Mouse (Mus musculus) lung, embryonic 15.5 days (tissue): Measurements from ENCODE around the gene Apba1. TPM values are rescaled to one million over a fixed set of nuclear protein-coding genes. Genes with fewer than 3 reads are reported as not detected.

ENCODE experiments used
- ATAC-seq: fragments of 200-750 bp; cut with Nextera tagmentation; 2 replicates; pipeline ENCODE4 v1.8.0; 2017; ENCODE audit warnings: moderate number of reproducible peaks, borderline replicate concordance; ENCODE audit not compliant: low FRiP score, low TSS enrichment; ENCODE audit errors: extremely low read depth
- H3K27ac ChIP-seq: fragments of 300-500 bp; sonication (generic); 2 replicates; pipeline ENCODE4 v1.5.1; 2015; ENCODE audit warnings: moderate library complexity, mild to moderate bottlenecking, inconsistent platforms
- H3K27me3 ChIP-seq: fragments of 300-500 bp; sonication (generic); 2 replicates; pipeline ENCODE4 v1.6.1; 2015; ENCODE audit warnings: inconsistent platforms
- H3K36me3 ChIP-seq: fragments of 300-500 bp; sonication (generic); 2 replicates; pipeline ENCODE4 v1.6.1; 2015; ENCODE audit warnings: inconsistent platforms
- H3K4me1 ChIP-seq: fragments of 300-500 bp; sonication (generic); 2 replicates; pipeline ENCODE4 v1.6.1; 2015; ENCODE audit warnings: inconsistent platforms
- H3K4me2 ChIP-seq: fragments of 300-500 bp; sonication (generic); 2 replicates; pipeline ENCODE4 v1.6.1; 2015; ENCODE audit warnings: inconsistent platforms, mild to moderate bottlenecking, moderate library complexity
- H3K4me3 ChIP-seq: fragments of 300-500 bp; sonication (generic); 2 replicates; pipeline ENCODE4 v1.5.1; 2015; ENCODE audit warnings: mild to moderate bottlenecking, inconsistent platforms
- H3K9ac ChIP-seq: fragments of 300-500 bp; sonication (generic); 2 replicates; pipeline ENCODE4 v1.6.1; 2015; ENCODE audit warnings: inconsistent platforms
- H3K9me3 ChIP-seq: fragments of 300-500 bp; sonication (generic); 2 replicates; pipeline ENCODE4 v1.6.1; 2016; ENCODE audit warnings: inconsistent platforms
- WGBS: fragments of 180-500 bp; shearing (Covaris S2); methylation state at CpG from one replicate; pipeline ENCODE4 v1.1.7; 2015; 5-methylcytosine and 5-hydroxymethylcytosine counted together
- polyA plus RNA-seq: library from polyadenylated mRNA; unstranded; fragments of >200 nt; fragmentation: Nextera tagmentation; extraction: Ambion mirVana; gene quantifications from 2 replicates; pipeline ENCODE4 v1.2.1, GENCODE M21; 2015

The Apba1 gene
- polyA plus RNA-seq, 1 experiment from 2014 or later: 0.37 TPM

DNA sequence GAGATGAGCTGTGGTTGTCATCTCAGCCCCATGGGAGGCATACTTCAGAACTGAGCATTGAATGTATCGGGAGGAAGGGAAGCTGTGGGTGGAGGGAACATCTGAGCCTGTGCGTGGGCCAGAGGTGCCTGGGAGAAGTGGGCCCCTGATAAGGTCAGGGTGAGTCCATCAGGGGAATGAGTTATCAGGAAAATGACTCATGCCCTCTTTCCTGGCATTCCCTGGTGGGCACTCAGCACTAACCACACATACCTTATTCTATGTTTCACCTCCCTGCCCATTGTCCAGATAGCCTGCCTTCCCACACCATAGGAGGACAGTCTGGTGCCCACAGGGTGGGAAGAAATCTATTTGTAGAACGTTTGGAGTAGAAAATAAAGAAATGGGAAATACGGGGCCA is 151.7 kb downstream of the Apba1 start:
- Histone ChIP-seq H3K4me3 (no peak overlapping the region), H3K36me3 (no peaks in the 10 kb centered on the region), H3K4me1 (no peaks in the 10 kb centered on the region), H3K27me3 (no peaks in the 10 kb centered on the region), H3K9me3 (no peaks in the 10 kb centered on the region), H3K27ac (no peak overlapping the region), H3K4me2 (no peak overlapping the region), H3K9ac (no peak overlapping the region)
- 47% methylated on average over 4 of the region's 4 CpGs for WGBS
- no peak for ATAC-seq

- Histone ChIP-seq H3K27me3 (no peaks in the 10 kb centered on the region), H3K27ac (no peak overlapping the region), H3K4me1 (peaks cover 3% of the 10 kb centered on the region), H3K4me3 (no peak overlapping the region), H3K9ac (no peak overlapping the region), H3K9me3 (no peaks in the 10 kb centered on the region), H3K36me3 (no peaks in the 10 kb centered on the region), H3K4me2 (no peak overlapping the region)
- 67% methylated on average over 5 of the region's 5 CpGs for WGBS
- ATAC-seq: no peak
Observed at GRCm38 (mm10) chr19:23919384-23920219, 160.9 kb downstream of the Apba1 start.

DNA sequence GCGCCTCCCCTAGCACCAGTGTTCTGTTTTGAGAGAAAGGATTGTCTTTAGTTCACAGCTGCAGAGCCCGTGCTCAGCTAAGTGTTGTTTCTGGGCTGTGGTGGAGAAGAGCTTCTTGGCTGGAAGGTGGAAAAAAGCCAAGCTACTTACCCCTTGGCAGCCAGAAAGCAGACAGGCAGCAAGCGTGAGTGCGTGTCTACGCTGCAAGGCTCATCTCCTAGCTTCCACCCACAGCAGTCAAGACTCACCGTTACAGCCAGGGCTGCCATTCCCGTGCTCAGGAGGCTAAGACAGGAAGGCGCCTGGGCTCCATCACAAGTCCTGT is 161.5 kb downstream of the Apba1 start:
- H3K4me3 ChIP-seq: no peak overlapping the region
- no peaks in the 10 kb centered on the region for H3K36me3 ChIP-seq
- no peak overlapping the region for H3K9ac ChIP-seq
- no peaks in the 10 kb centered on the region for H3K27me3 ChIP-seq
- no peaks in the 10 kb centered on the region for H3K9me3 ChIP-seq
- no peak overlapping the region for H3K4me2 ChIP-seq
- WGBS: 67% methylated on average over 8 of the region's 8 CpGs
- no peak for ATAC-seq
- H3K27ac ChIP-seq: no peak overlapping the region
- H3K4me1 ChIP-seq: peaks cover 3% of the 10 kb centered on the region

DNA sequence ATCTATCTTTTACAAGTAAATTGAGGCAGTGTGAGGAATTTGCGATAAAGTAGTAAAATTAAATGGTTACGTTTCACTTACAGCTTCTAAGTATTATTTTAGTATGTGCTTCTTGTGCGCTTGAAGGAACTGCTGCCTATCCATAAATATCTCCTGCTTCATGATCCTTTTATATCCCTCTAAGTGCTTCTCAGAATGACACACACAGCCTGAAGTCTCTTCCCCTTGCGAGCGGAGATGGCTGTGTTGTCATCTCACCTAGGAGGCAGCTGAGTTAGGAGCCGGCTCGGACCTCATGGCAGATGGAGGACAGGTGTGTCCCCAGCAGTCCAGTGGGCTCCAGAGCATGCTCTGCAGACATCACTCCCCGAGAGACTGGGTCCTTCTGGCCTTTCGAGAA is 163.9 kb downstream of the Apba1 start:
- no peak for ATAC-seq
- H3K9me3 ChIP-seq: no peaks in the 10 kb centered on the region
- 84% methylated on average over 9 of the region's 9 CpGs for WGBS

GRCm38 (mm10) chr19:23924057-23924456 is 165.4 kb downstream of the Apba1 start:
- peaks cover 3% of the 10 kb centered on the region for H3K4me1 ChIP-seq
- WGBS: 27% methylated on average over 6 of the region's 6 CpGs
- no peaks in the 10 kb centered on the region for H3K9me3 ChIP-seq
- no peak overlapping the region for H3K27ac ChIP-seq
- no peaks in the 10 kb centered on the region for H3K36me3 ChIP-seq
- no peak overlapping the region for H3K9ac ChIP-seq
- H3K27me3 ChIP-seq: no peaks in the 10 kb centered on the region
- no peak overlapping the region for H3K4me2 ChIP-seq
- no peak overlapping the region for H3K4me3 ChIP-seq
- peak; percentile 31; the same call in 1 of the 2 replicates for ATAC-seq

More for the DNA sequence above, 163.9 kb downstream of the Apba1 start:
- Histone ChIP-seq H3K9ac (no peak overlapping the region), H3K4me1 (peaks cover 3% of the 10 kb centered on the region), H3K27me3 (no peaks in the 10 kb centered on the region), H3K27ac (no peak overlapping the region), H3K4me3 (no peak overlapping the region), H3K4me2 (no peak overlapping the region), H3K36me3 (no peaks in the 10 kb centered on the region)

GRCm38 (mm10) chr19:23924791-23925190 is 166.1 kb downstream of the Apba1 start:
- Histone ChIP-seq H3K9me3 (no peaks in the 10 kb centered on the region), H3K27me3 (no peaks in the 10 kb centered on the region), H3K36me3 (no peaks in the 10 kb centered on the region), H3K4me2 (no peak overlapping the region), H3K4me3 (no peak overlapping the region), H3K27ac (no peak overlapping the region), H3K9ac (no peak overlapping the region), H3K4me1 (peaks cover 3% of the 10 kb centered on the region)
- no peak for ATAC-seq
- WGBS: 68% methylated on average over 9 of the region's 9 CpGs

DNA sequence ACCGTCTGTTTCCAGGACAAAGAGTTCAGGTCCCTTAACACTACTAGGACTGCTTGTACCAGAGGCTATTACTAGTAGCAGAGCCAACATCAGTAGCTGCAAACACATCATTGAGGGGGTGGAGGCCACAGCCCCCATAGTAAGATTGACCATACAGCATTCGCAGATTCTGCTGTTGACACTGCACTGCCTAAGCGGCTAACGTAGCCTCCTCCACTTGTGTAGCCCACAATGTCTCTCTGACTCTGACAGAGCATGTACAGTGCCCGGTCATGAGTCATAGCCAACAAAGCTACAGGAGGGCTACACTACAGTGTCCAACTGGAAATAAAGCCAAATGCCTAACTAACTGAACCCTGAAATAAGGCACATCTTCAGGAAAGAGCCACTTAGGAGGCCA is 166.9 kb downstream of the Apba1 start:
- no peak overlapping the region for H3K27ac ChIP-seq
- 89% methylated on average over 5 of the region's 5 CpGs for WGBS
- ATAC-seq: no peak

DNA sequence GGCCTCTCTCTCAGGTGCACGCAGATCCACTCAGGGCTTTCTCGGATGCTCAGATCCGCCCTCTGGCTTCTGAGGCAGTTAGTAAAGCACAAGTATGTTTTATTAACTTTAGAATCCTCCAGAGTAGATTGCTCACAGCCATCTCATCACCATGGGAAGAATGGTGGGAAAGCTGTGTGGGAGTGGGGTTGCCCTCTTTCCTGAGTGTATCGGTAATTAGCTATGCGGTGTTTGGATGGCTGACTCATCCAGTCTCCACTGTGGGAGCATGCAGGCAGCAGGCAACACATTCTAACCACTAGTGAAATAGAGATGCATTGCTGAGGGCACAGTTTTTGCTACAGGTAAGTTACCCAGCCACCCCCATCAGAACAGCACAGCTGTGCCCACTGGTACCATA is 172.1 kb downstream of the Apba1 start:
- no peak for ATAC-seq
- Histone ChIP-seq H3K4me1 (no peaks in the 10 kb centered on the region), H3K27me3 (no peaks in the 10 kb centered on the region), H3K27ac (no peak overlapping the region), H3K4me2 (no peak overlapping the region), H3K9ac (no peak overlapping the region), H3K4me3 (no peak overlapping the region), H3K9me3 (peaks cover 4% of the 10 kb centered on the region; the same call in 1 of the 2 replicates), H3K36me3 (no peaks in the 10 kb centered on the region)
- WGBS: 91% methylated on average over 5 of the region's 5 CpGs

More for the DNA sequence above, 166.9 kb downstream of the Apba1 start:
- Histone ChIP-seq H3K4me2 (no peak overlapping the region), H3K9me3 (no peaks in the 10 kb centered on the region), H3K27me3 (no peaks in the 10 kb centered on the region), H3K4me3 (no peak overlapping the region), H3K9ac (no peak overlapping the region), H3K36me3 (no peaks in the 10 kb centered on the region), H3K4me1 (no peaks in the 10 kb centered on the region; the same call in none of the 2 replicates)

DNA sequence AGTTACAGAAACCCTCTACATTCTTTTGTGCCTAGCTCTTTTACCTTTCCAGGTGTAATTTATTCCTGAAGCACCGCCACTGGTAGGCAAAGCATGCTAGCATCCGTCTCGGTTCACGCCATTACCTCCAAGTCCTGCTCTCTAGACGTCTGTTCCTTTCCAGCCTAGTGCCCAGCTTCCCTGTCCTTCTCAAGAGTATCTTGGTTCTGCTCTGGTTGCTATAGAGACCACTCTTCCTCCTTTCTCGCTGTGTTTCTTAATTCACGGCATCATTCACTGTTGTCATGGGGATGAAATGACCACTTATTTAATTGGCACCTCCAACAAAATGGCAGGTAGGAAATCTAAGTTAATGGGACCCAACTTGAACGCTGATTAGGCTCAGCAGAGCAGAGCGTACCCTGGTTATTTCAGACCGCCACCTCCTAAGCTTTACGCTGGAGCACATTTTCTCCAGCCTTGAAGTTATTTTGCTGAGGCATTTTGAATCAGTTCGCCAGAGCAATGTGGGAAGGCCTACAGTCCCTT is 182.8 kb downstream of the Apba1 start:
- no peaks in the 10 kb centered on the region for H3K9me3 ChIP-seq
- H3K36me3 ChIP-seq: no peaks in the 10 kb centered on the region
- no peaks in the 10 kb centered on the region for H3K27me3 ChIP-seq
- H3K4me3 ChIP-seq: no peak overlapping the region
- no peaks in the 10 kb centered on the region for H3K4me1 ChIP-seq
- ATAC-seq: no peak
- 72% methylated on average over 12 of the region's 12 CpGs for WGBS
- no peak overlapping the region for H3K27ac ChIP-seq
- no peak overlapping the region for H3K9ac ChIP-seq
- no peak overlapping the region for H3K4me2 ChIP-seq

DNA sequence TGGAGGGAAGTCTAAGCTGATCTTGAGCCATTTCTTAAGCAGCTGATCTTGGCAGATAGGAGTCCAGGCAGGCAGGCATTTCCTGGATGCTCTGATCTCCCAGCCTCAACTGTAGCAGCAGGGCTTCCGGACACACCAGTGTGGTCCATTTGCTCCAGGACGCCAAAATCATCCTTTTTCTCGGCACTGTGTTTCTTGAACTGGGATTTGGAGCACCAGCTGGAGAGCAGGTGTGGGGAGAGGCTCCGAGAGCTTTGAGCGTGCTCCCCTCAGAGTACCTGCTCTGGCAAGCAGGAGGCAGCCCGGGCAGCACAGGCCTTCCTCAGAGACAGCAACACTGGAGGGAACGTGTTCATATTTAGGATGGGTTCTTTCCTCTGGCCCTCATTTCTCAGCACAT is 184.2 kb downstream of the Apba1 start:
- WGBS: 78% methylated on average over 7 of the region's 7 CpGs
- H3K4me3 ChIP-seq: no peak overlapping the region

DNA sequence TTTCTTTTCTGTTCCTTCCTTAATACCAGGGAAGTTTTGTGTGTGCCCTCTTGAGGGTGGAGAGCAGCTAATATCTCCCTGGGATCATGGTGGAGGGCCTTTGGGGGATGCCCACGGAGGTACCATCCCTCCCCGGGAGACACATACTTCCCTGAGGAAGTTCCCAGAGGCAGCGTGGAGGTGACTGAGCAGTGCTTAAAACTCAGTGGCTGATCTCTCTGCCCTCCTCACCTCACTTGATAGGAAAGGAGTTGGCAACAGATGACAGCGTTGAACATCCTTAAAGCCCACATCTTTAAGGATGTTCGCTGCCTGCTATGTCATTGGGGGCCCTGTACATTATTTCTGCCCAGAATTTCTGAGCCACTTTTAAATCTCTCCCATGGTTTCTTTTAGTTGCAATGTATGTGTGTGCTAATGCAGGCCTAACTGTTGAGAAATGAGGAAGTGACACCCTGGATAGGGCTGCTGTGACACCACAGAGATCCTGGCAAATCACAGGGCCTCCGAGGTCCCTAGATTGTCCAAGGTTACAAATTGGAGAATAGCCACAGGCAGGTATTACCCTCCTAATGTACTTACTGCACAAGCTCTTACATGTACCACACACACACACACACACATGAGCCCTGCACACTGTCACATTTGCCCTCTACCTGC is 187.5 kb downstream of the Apba1 start:
- ATAC-seq: no peak
- H3K4me3 ChIP-seq: no peak overlapping the region
- no peak overlapping the region for H3K9ac ChIP-seq
- WGBS: 76% methylated on average over 6 of the region's 6 CpGs
- no peaks in the 10 kb centered on the region for H3K4me1 ChIP-seq
- H3K27ac ChIP-seq: no peak overlapping the region
- no peaks in the 10 kb centered on the region for H3K36me3 ChIP-seq
- H3K27me3 ChIP-seq: no peaks in the 10 kb centered on the region
- no peaks in the 10 kb centered on the region for H3K9me3 ChIP-seq
- H3K4me2 ChIP-seq: no peak overlapping the region

More for the DNA sequence above, 184.2 kb downstream of the Apba1 start:
- H3K4me1 ChIP-seq: no peaks in the 10 kb centered on the region
- no peaks in the 10 kb centered on the region for H3K27me3 ChIP-seq
- H3K27ac ChIP-seq: no peak overlapping the region
- H3K9ac ChIP-seq: no peak overlapping the region
- ATAC-seq: no peak
- H3K4me2 ChIP-seq: no peak overlapping the region
- no peaks in the 10 kb centered on the region for H3K36me3 ChIP-seq
- H3K9me3 ChIP-seq: no peaks in the 10 kb centered on the region

DNA sequence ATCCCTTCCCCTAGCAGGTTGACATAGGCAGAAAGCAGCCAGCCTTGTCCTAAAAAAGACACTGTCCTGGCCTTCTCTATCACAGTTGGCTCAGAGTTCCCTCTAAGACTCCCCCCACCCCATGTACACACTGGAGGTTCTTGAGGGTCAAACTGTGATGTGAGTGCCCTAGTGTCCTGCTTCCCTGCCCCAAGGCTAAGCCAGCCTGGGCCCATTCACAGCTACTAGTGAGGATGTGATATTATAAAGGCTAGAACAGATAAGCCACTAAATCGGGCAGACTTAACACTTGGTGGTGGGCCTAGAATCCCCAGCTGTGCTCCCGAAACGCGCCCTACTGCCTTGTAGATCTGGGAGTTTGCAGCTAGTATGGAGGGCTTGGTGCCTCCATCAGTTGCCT is 188.1 kb downstream of the Apba1 start:
- H3K4me1 ChIP-seq: no peaks in the 10 kb centered on the region
- ATAC-seq: no peak
- WGBS: 72% methylated on average over 4 of the region's 4 CpGs
- H3K9me3 ChIP-seq: no peaks in the 10 kb centered on the region
- no peak overlapping the region for H3K4me2 ChIP-seq
- H3K27ac ChIP-seq: no peak overlapping the region
- H3K27me3 ChIP-seq: no peaks in the 10 kb centered on the region
- no peak overlapping the region for H3K9ac ChIP-seq
- H3K4me3 ChIP-seq: no peak overlapping the region
- no peaks in the 10 kb centered on the region for H3K36me3 ChIP-seq
